Mouse (Mus musculus) right cerebral cortex, postnatal 25 days (tissue): ENCODE data around the gene Ms4a14.
"Not testable (repeated sequence)": the region's sequence is repeated elsewhere in the genome, so short reads cannot be mapped to it uniquely, and the experiment has no call there.

Experiments
- DNase-seq: peaks from one replicate; pipeline ENCODE4 v3.0.0; 2022

Gene Ms4a14

DNA sequence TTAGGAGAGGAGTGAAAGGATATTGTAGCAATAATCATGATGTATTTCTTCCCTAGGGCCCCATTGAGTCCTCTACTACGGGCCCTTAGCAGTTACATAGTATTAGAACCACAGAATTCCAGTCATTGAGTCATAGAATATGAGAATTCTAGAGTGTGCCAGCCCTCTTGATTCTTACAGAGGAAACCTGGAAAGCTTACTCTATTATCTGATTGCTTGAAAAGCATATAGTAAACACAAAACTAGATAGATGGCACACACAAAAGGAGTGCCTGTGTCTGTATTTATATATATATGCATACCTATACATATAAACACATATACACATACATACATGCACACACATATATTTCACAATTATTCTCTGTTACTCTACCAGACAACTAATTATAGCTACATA lies at the start of gene Ms4a14:
Ms4a14 (minus strand) TSS at position 101 of the 400 bp plus-strand sequence.
- DNase-seq, result no peak

DNA sequence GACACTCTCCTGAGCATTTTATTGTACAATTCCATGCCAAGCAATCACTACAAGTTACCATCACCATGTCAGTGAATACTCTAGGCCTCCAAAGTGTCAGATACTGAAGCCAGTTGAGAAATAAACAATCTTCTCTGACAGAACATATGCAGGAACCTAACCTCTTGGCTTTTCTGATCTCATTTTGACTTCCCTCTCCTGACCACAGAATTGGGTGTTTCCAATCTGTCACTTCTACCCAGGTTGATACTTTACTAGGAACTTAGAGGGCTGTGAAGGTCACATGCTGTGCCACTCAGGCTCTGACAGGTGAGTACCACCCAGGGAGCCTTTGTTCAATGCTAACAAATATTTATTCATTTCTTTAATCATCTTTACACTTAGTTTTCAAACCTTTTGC lies 47.7 kb upstream of the Ms4a14 start:
- no peak for DNase-seq

DNA sequence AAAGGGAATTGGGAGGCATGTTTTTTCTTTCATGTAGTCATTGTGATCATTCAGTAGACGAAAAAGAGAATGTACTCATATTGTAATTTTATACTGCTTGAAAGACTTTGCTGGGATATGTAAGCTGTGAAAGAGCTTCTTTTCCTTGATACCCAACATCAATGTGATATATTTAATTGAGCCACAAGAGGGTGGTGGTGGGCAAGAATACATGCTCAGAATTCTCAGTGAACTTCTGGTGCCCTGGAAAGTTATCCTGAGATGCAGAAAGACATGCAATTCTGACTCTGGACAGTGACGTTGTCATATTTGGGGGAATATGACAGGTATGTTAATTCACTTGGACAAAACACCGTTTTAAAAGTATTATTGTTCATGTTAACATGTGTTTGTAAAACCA lies 45.9 kb upstream of the Ms4a14 start:
- no peak for DNase-seq

DNA sequence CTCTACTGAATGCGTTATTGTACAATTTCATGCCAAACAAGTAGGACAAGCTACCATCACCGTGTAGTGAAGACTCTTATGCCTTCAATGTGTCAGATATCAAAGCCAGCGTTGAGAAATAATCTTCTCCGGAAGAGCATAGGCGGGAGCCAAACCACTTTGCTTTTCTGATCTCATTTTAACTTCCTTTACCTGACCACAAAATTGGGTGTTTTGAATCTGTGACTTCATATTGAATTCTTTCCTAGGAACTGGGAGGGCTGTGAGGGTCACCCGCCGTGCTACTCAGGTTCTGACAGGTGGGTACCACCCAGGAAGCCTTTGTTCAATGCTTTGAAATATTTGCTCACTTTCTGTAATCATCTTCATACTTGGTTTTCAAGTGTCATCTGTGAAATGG lies 41.5 kb upstream of the Ms4a14 start:
- no peak for DNase-seq

DNA sequence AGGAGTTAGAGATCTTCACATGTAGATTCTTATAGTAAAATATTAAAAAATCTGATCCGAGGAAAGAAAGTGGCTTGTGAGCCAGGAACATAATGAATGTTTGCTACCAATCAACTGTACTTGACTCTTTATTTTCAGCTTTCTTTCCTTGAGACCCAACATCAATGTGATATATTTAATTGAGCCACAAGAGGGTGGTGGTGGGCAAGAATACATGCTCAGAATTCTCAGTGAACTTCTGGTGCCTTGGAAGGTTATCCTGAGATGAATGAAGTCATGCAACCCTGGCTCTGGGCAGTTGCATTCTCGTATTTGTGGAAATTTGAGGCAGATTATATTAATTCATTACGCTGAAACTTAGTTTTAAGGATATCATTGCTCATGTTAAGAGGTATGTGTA lies 37.6 kb upstream of the Ms4a14 start:
- no peak for DNase-seq

DNA sequence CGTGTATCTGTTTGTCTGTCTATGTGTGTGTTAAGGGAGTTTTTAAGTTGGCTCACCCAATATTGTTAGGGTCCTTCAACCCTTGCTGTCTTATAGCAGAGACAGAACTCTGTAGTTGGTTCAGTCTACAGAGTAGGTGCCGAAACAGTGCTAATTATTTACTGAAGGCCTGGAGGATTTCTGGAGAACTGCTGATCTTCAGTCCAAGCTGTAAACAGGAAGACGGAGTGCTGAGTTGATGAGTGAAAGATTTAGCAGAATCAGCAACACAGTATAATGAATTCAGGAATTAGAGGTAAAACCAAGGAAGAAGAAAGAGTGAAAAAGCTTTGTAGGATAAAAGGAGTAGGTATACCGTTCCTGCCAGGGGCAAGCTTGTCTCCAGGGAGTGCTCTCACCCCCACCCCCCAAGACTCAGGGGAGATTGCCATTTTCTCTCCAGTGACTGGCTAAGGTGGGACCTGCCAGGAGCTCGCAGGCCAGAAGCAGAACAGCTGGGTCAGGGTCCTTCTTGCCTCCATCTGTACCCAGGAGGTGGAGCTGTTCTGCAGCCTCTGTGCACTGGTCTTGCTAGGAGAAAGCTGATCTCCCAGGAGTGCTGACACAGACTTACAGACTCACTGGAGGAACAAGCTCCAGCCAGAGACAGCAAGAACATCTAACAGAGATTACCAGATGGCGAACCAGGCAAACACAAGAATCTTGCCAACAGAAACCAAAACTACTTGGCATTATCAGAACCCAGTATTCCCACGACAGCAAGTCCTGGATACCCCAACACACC lies 35.6 kb upstream of the Ms4a14 start:
- no peak for DNase-seq

DNA sequence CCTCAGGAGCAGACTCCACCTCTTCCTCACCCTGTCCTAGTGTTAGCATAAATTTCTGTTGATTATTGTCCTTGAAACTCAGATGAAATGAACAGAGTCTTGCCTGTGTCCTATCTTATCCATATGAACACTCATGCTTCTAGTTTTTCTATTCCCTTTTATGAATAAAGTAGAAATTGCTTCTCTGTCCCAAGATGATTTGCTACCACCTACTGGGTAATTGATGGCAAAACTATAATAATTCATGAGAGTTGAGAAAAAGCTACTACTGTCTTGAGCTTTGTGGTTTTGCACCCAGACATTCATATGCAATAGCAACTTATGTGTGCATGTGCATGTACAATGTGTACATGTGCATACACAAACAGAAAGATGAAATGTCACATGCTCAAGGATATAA lies 29.7 kb upstream of the Ms4a14 start:
- no peak for DNase-seq

DNA sequence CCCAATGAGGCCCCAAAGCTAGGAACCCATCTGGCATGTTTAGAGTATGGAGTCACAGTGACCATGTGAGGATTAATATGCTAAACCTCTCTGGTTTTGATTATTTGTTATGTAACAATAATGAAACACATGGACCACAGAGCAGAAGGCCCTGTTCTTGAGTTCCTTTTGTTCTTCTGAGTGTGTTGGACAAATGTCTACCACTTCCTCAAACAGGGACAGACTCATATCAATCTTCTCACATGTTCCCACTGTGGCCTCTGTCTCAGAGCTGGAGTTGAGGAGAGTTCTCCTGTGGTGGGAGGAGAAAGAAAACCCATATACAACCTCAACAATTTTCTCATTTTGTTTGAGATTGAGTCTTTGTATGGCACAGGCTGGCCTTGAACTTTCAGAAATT lies 28.9 kb upstream of the Ms4a14 start:
- DNase-seq, result no peak

DNA sequence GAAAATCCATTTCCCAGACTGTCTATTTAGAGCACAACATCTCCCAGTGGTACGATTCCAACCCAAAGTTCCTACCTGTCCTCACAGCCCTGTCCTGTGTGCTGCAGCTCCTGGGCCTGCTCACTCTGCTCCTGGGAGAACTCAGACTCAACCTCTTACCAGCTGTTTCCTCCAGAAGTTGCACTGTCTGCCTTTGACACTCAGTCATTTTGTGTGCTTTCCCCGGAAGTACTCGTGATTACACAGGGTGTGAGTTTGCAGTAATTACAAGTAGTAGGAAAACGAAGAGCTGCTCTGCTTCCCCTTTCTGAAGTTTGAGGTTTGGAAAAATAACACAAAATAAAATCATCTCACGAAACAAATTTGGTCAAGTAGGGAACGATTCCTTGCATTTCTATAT lies 21.7 kb upstream of the Ms4a14 start, which contains the start of gene Ms4a7:
Ms4a7 (minus strand) TSS at position 215 of the 400 bp plus-strand sequence.
- DNase-seq, result no peak

DNA sequence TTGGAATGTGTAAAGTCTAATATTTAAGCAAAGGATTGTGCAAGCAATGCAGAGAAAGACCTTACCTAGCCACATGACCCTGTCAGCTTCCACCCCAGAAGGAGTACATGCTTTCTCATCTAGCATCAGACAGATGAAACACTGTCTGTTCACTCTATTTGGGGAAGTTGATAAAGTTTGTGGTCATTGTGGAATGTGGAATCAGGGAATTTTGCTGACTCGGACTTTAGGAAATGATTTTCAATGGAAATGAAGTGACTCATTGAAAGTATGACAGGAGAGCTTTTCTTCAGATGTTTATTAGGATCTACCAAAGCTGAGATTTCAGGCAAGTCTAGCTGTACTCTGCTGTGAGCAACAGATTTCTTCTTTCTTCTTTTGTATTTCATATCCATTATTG lies 6.9 kb upstream of the Ms4a14 start:
- no peak for DNase-seq

DNA sequence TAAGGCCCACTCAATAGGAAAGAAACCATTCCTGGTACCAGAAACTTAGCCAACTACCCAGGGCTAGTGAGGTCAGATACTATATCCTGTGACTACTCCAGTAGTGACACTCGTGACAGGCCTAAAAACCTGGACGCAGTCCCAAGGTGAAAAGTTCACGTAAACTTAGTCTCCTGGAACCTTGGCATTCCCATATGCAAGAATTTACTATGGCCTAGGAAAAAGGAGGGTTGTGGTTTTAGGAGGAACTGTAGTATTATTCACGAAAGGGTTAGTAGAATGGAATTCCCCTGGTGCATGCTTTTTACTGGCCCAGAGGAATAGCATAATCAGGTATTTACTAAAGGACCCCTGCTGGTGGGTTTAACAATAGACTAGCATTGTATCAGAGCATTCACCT lies 2.5 kb upstream of the Ms4a14 start:
- no peak for DNase-seq

DNA sequence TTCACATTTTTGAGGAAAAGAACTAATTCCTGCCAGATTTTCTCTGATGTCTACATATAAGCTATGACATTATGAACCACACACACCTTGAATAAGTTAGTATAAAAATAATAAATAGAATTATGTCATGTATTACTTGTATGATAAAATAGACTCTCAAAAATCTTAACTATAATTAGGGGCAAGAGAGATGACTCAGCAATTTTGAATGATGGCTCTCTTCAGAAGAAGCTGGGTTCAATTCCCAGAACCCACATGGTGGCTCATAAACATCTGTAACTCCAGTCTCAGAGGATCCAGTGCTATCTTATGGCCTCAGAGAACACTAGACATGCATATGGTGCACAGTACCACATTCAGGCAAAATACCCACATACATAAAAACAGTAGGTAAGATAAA lies 5.4 kb downstream of the Ms4a14 start:
- no peak for DNase-seq

DNA sequence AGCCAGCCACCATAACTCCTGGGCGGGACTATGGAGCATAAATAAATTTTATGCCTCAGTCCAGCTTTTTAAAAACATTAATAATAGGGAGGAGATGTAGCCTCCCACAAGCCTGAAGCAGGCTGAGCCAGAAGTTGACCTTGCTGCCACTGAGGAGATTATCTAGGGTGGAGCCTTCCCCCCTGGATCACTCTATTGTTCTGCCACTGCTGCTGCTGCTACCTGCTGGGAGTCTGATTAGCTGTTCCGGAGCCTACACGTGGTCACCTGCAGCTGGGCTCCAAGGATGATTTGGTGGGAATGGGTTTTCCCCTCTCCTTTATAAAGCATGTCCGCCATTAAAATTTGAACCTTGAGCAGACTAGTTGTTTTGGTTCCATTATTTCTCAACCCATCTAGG lies 14.7 kb downstream of the Ms4a14 start:
- not testable (repeated sequence) for DNase-seq

DNA sequence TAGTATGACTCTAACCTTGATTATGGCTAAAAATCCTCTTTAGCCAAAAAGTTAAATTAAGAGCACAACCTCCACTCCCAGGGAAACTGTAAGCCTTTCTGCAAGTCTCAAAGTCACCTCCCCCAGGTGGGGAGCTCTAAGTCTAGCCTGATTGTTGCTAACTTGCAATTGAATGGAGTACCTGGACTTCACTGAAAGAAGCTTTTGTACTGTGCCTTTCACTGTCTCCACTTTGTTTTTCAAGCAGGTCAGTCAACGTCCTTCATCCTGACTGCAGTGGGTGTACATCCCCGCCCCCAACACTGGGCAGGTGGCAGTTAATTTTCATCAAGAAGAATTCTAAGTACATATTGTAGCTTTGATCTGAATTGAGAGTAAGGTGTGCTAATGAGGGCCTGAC lies 15.3 kb downstream of the Ms4a14 start:
- DNase-seq, result no peak

DNA sequence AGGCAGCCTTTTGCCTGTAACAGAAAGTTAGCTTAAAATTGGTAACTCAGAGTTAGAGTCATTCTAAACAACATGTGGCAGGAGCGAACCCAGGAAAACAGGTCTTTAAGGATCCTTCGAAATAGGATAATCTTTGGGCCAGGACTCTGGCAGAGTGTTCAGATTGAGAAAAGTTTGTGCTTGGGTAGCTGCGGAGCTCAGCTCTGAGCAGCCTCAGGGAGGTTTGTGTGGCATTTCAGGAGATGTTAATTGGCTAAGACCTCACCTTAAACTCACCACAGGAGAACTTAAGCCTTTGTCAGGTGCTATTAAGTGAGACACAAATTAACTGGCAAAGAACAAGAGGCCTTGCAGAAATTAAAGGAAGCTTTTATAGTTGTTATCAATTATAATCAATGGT lies 20.6 kb downstream of the Ms4a14 start:
- not testable (repeated sequence) for DNase-seq

DNA sequence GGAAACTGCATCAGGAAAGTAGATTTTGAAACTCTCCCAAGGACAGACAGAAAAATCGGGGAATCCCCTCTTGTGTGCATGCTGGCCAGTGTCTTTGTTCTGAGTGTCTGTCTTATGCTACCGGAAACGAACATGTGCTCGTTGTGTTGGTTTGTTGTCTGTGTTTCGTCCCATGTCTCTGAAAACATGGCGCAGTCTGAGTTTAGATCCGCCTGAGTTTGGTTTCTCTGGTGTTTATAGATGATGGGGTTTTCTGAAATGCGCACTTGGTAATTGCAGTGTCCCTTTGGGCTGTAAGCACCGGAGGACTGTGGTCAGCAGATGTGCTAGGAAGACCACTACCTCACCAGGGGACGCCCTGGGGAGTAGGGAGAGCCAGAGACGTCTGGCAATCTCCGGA lies 21.3 kb downstream of the Ms4a14 start:
- DNase-seq, result no peak

DNA sequence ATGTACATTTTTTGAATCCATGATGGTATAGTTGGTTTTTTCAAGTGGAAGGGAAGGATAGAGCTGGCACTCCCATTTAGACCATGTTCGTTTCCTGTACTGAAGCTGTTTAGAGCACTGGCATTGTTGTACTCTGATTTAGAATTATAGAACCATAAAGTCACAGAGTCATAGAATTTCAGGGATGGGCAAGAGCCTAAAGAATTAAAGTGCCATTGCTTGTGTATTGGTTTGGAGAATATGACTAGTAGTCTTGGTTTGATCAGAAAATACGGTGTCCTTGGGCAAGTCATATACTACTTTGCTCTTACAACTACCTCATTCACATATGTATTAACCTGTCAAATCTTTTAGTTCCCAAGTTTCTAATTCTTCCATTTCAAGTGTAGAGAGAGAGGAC lies 30.5 kb downstream of the Ms4a14 start, which contains the start of gene Ms4a5:
Ms4a5 (minus strand) TSS at position 101 of the 400 bp plus-strand sequence.
- no peak for DNase-seq

DNA sequence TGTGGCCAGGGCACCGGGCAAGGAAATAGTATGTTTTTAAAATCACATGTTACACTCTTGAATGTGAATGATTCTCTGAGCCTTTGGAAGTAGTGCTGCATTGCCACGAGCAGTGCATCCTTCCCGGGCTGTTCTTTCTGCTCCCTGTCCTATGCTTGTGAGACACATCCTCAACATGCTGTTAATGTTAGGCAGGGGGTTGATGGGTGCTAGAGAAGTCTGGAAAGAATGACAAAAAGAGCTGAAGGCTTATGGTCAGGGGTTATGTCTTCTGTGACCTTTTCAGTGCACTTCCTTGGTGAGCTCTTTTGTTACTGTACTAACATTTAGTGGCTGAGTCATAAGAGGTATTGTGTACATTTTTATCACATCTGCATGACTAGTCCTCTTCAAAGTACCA lies 34.0 kb downstream of the Ms4a14 start:
- no peak for DNase-seq

DNA sequence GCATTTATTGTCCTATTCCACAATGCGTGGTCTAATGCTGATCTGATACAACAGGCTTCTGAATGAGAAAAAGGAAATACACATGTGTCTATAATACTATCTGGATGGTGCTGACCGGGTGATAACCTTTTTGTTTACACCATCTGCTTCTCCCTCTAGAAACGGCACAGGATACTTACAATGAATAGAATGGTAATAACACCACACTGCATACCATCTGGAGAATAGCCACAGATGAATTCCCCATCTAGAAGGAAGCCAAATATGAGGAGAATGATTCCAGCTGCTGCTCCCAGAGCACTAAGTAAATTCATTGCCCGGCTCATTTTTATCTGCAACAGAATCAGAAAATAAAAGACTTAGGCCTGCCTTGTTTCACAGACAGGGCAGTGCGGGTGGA lies 37.8 kb downstream of the Ms4a14 start:
- DNase-seq, result no peak

DNA sequence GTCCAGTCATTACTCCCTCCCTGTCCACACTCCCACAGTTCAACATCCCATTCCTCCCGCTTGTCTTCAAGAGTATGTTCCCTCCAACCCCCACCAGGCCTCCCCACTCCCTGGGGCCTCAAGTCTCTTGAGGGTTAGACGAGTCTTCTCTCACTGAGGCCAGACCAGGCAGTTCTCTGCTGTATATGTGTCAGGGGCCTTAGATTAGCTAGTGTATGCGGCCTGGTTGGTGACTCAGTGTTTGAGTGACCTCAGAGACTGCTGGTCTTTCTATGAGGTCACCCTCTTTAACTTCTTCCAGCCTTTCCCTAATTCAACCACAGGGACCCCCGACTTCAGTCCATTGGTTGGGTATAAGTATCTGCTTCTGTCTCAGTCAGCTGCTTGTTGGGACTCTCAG lies 47.3 kb downstream of the Ms4a14 start:
- DNase-seq, result no peak

DNA sequence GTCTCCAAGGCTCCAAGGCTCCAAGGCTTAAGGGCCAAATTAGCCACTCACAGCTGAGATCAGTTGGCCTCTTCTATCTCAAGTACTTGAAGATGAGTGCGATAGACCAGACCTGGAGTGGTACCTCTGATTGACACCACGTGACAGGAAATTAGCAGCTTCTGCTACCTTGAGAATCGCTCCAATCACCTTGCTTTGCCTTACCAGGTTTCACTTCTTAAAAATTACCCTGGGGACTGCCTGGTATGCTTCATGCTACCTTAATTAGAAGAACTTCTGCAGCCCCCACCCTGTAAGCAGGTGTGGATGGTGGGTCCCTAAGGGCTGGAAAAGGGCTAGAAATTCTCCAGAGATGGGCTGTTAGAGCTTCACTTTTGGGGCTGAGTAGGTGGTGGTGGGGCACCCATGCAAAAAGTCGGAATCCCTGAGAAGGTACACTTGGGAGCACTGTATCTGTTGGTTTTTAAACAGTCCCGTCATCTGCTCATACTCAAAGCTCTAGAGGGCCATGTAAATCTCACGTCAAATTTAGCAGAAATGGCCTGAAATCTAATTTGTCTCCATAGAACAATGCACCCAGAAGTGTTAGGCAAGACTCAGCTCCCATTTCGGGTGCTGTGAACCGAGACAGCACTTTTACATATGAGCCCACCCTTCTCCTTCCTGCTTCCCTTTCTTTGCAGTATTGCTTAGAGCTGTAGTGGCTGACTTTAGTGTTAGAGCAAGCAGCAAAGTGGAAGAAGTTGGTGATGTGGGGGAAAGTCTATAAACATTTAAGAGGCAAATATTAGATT lies 48.0 kb downstream of the Ms4a14 start, which contains the start of gene Ms4a1:
Ms4a1 (minus strand) TSS at position 190 of the 794 bp plus-strand sequence.
- DNase-seq, result no peak

DNA sequence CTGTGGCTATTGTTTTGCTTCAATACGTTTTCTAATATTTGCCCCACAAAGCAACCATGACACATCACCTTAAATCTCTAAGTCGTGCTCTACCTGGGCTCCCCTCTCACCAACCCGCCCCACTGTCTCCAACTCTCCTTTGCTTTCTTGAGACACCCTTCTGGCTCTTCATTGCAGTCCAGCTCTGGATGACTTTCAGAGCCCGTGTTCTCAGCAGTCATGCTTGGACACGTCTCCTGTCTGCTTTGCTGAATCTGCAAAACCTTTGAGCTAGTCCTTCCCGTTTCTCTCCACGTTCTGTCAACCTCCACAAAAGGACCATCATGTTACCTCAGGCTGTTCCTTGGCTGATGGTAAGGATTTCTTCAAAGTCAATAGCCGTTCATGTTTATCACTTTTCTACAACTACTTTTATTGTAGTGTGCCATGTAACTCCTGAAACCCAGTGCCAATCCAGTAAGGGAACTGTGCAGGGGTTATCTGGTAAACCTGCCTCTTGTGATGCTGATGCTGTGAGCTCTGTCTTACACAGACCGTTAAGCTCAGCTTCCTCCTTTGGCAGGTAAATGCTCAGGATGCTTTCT lies 49.6 kb downstream of the Ms4a14 start:
- DNase-seq, result no peak

DNA sequence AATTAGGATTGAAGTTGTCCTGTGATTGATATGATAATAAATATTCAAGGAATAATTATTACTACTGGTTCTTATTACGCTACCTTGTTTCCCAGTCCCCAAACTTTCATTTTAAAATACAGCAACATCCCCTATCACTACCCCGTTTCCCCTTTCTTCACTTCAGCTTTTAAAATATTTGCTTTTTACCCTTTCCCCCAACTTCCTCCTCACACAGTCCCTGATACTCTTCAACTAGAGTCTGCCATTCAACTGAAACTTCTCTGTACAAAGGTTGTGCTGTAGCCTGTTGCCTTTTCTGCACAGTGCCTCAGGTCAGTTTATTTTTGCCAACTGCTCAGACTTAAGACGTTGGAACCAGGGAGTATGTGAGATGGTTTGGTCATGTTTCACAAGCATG lies 50.7 kb downstream of the Ms4a14 start:
- DNase-seq, result no peak

DNA sequence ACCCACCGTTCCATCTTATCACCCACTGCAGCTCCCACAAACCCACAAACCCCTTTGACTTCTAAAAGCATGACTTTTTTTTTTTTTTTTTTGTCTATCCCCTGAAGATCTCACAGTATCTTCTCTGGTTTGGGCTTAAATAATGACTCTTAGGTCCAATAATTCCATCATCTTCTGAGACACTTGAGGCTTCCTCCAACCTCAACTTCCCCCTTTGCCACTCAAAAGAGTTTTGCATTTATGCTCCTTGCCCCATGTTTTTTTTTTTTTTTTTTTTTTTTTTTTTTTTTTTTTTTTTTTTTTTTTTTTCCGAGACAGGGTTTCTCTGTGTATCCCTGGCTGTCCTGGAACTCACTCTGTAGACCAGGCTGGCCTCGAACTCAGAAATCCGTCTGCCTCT lies 51.3 kb downstream of the Ms4a14 start:
- not testable (repeated sequence) for DNase-seq
